Mouse (Mus musculus): ENCODE measurements at regions not wholly inside any gene's neighbourhood (a gene's known extent, or its start where the extent isn't known, plus 50 kb on each side); places are given as distances from the start of the nearest gene placed in this dataset.

- no peak for DNase-seq
Measured at GRCm38 (mm10) chr13:70144461-70144860, 342.3 kb downstream of the Med10 start.

GRCm38 (mm10) chr13:70145466-70145865 is 343.3 kb downstream of the Med10 start:
- DNase-seq: no peak

- no peak for DNase-seq
Measured at GRCm38 (mm10) chr13:70149041-70149898, 347.1 kb downstream of the Med10 start.

GRCm38 (mm10) chr13:70149899-70150184 is 347.6 kb downstream of the Med10 start:
- no peak for DNase-seq

GRCm38 (mm10) chr13:70153062-70153461 is 350.9 kb downstream of the Med10 start:
- no peak for DNase-seq

- no peak for DNase-seq
Measured at GRCm38 (mm10) chr13:70155596-70155995, 353.4 kb downstream of the Med10 start.

GRCm38 (mm10) chr13:70156975-70157588 is 354.9 kb downstream of the Med10 start:
- DNase-seq: no peak

- DNase-seq: no peak
Measured at GRCm38 (mm10) chr13:70159065-70159464, 356.9 kb downstream of the Med10 start.

GRCm38 (mm10) chr13:70159604-70160003 is 357.4 kb downstream of the Med10 start:
- DNase-seq: no peak

- DNase-seq: no peak
Measured at GRCm38 (mm10) chr13:70162115-70162514, 359.9 kb downstream of the Med10 start.

- DNase-seq: peak in 1 of 2 experiments; percentile 19
Measured at GRCm38 (mm10) chr13:70165511-70166225, 363.5 kb downstream of the Med10 start.

GRCm38 (mm10) chr13:70167747-70168146 is 365.6 kb downstream of the Med10 start:
- DNase-seq: no peak

- no peak for DNase-seq
Measured at GRCm38 (mm10) chr13:70168906-70169305, 366.7 kb downstream of the Med10 start.

GRCm38 (mm10) chr13:70177066-70177465 is 374.9 kb downstream of the Med10 start:
- DNase-seq: no peak

- no peak for DNase-seq
Measured at GRCm38 (mm10) chr13:70178073-70178491, 375.9 kb downstream of the Med10 start.

- DNase-seq: no peak
Measured at GRCm38 (mm10) chr13:70190978-70191377, 388.8 kb downstream of the Med10 start.

- DNase-seq: no peak
Measured at GRCm38 (mm10) chr13:70192101-70193025, 390.2 kb downstream of the Med10 start.

- no peak for DNase-seq
Measured at GRCm38 (mm10) chr13:70193270-70193669, 391.1 kb downstream of the Med10 start.

GRCm38 (mm10) chr13:70195854-70196253 is 393.7 kb downstream of the Med10 start:
- no peak for DNase-seq

GRCm38 (mm10) chr13:70198638-70199037 is 396.4 kb downstream of the Med10 start:
- DNase-seq: no peak

GRCm38 (mm10) chr13:70199087-70199486 is 396.9 kb downstream of the Med10 start:
- DNase-seq: no peak

GRCm38 (mm10) chr13:70205334-70205733 is 403.1 kb downstream of the Med10 start:
- DNase-seq: no peak

- no peak for DNase-seq
Measured at GRCm38 (mm10) chr13:70210158-70210557, 408.0 kb downstream of the Med10 start.

All from cerebellum, postnatal 36 days (tissue).